Mouse (Mus musculus): ENCODE data around the gene Gsk3a.

The Gsk3a gene

DNA sequence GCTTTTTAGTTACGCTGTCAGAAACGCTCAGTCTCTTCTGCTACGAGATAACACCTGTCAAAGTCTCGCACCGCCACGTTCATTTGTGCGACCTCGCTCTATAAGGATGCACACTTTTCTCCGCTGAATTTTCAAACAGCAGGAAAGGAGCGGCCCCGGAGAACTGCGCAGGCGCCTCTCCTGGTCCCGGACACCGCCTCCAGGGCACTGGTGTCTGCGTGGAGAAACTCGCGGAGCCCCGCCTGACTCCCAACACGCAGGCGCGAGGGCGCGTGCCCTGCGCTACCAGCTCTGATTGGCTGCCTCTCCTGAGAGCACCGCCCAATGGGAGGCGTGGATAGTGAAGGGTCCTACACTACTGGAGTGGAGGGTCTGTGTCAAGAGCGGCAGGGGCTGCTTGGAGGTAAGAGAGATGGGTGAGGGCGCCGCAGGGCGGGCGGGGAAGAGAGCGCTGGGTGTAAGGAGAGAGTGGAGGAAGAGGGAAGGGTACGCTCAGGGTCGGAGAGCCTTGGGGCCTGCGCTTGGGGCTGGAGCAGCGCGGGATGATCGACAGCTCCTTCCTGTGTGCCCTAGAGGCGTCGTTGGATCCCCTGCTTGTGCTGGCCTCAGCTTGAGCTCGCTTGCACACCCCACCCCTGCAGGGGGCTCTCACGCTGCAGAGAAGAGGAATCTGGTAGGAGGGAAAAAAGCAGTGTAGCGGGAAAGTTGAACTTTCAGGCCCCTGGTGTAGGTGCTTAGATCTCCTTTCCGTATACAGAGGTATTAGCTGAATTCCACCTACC lies 16.4 kb downstream of the Gsk3a start, which contains the start of gene Zfp526:
Gene Zfp526, plus strand, starts transcription at position 324 of the 782 bp plus-strand sequence.
- peak; percentile 98 for DNase-seq (ENCODE audit: low read depth, low spot score)

DNA sequence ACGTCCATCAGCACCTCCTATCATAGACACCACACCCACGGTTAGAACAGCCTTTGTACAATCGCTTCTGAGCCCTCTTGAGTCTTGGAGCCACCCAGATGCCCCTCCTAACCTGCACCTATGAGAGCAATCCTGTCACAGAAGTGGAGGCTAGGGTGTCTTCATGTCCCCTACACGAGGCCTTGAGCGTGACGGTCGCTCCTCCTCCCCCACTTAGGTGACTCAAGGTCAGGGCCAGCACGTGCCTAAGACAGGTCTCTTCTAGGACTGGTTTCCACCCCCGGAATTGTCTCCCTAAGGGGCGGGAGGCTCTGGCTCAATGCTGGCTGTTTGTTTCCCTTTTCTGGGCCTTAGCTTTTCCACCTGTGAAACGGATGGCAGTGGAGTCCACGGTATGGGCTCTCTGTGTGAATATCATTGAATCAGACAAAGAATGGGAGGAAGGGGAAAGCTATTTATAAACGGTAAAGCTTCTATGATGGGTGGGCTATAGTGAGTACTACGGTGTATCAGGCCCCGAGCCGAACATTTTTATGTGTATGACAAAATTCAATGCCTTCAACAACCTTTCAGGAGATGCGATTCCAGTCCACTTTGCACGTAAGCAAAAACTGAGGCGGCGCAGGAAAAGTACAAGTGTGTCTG lies 17.1 kb downstream of the Gsk3a start, which contains the start of gene Dedd2:
Gene Dedd2, minus strand, starts transcription at position 159 of the 645 bp plus-strand sequence.
- peak; percentile 57 for DNase-seq (ENCODE audit: low read depth, low spot score)

DNA sequence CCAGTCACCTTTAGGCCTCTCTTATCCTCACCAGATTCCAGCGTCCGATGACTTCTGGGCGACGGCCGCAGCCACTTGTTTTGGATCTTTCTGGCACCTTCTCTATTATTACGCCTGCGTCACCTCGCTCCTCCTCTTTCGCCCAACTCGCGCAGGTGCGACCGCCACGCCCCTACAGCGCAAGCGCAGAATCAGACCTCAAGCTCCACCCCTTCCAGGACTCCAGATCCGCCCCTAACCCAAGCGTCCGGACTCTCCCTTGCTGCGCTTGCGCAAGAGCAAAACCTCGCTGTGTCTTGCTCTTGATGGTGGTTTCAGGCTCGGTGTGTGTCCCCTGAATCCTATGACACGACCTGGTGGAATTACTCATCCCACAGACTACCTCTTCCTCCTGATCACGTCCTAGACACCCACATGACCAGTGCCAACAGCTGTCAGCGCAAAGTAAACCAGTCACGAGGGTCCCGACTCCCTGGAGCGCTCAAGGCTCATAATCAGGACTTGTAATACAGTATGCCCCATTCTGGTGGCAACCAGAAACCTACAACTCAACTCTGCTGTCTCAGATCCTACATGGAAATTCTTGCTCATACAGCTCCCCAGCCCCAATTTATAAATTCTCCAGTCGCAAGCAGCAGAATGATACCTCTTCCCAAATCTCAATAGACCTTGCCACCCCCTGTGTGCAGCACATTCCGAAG lies 17.7 kb downstream of the Gsk3a start:
- peak; percentile 99 for DNase-seq (ENCODE audit: low read depth, low spot score)

DNA sequence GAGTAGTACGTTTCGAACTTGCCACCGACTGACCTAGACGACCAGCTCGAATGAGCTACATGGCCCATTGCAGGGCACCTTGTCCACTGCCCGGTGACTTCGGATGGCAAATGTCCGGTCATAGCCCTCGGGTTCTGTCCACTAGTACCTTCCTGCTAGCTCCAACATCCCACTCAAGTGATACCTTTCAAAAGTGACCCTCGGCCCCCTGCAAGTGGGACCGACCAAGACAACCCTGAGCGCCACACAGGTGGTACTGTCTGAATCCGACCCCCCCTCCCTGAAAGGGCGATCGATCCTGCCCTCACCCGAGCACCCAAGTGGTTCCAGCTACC lies 18.3 kb downstream of the Gsk3a start:
- DNase-seq (ENCODE audit: low read depth, low spot score): no peak

DNA sequence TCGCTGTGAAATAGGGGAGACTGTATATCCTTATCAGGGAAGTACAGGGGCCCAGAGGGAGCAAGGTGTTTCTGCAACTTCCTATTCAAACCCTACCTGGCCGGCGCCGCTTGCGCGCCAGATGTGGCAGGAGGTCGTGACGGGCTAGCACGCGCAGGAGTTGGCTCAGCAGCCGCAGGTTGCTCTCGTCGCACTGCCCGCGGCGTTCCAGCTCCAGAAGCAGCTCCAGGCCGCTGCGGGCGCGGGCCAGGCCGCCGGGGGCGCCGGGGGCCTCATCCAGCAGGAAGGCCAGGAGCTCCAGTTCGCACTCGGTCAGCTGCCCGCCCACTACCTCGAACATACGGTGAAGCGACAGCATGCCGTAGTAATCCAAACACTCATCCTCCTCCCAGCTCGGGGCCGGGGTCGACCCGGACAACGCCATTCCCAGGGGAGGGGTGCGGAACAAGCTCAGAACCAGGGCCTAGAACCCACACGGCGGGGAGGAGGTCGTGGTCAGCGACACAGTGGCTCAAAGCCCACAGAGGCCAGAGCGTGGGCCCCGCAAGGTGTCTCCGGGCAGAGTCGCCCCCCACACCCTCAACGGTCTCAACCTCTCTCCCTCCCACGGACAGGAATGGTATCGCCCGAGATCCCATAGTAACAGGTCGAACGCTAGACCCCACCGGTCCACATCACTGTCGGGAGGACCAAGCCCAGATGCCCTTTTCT lies 18.8 kb downstream of the Gsk3a start:
- DNase-seq (ENCODE audit: low read depth, low spot score): peak; percentile 71

DNA sequence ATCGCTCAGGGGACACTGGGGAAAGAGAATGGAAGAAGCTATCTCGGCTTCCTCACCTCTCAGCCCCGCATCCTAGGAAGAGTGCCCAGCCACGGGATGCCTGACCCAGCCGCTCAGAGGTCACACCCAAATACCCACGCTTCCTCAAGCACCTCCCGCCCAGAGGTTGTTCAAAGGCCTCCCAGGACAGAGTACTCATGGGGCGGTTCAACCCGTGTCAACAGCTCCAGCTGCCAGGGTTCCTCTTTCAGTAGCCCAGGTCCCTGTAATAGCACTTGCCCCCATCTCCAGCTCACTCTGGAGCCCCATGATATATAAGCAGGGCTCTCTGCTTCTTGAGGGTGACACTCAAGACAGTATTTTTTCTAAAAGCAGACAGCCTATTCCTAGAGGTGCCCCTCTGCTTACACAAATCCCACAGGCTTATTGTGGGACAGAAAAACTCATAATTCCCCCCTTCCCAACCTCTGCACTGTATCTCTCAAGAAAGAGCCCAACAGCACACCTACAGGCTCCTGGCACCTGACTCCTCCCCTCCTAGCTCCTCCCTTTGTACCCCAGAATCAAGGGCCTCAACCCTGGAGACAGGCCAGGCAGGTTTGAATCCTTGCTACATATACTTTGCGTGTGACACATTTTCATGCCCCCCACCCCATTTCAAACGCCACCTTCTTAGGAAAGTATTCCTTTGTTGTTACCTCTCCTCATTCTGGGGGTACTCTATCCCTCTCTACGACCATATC lies 19.8 kb downstream of the Gsk3a start:
- peak; percentile 32 for DNase-seq (ENCODE audit: low read depth, low spot score)

DNA sequence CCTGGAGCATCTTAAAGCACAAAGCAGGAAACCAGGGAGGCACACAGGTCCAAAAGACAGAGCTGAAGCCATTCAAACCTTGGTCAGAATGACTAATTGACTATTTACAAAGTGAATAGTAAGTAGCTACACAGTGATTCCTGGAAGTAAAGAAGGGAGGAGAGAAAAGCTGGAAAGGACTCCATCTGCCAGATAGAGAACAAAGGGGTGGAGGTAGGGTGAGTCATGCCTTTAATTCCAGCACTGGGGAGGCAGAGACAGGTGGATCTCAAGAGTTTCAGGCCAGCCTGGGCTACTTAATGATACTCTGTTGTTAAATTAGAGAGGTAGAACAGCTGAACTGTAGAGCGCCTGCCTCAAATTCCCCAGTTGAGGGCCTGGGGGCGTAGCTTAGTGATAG lies 23.5 kb downstream of the Gsk3a start:
- DNase-seq (ENCODE audit: low read depth, low spot score): no peak

DNA sequence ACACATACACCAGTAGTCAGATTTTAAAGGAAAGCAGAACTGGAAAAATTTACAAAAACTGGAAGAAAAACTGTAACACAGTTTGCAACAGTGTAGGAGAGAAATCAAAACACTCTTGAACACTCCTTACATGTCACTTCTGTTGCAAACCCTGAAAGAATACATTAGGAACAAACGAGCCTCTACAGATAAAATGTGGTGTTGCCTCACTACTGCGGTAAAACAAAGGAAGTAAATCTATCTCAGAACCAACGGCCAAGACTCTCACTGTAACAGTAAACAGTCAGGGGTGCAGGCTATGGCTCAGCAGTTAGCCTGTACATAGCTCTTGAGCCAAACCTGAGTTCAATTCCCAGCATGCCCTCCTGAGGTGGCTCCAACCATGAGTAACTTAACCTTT lies 24.6 kb downstream of the Gsk3a start:
- DNase-seq (ENCODE audit: low read depth, low spot score): peak; percentile 43

DNA sequence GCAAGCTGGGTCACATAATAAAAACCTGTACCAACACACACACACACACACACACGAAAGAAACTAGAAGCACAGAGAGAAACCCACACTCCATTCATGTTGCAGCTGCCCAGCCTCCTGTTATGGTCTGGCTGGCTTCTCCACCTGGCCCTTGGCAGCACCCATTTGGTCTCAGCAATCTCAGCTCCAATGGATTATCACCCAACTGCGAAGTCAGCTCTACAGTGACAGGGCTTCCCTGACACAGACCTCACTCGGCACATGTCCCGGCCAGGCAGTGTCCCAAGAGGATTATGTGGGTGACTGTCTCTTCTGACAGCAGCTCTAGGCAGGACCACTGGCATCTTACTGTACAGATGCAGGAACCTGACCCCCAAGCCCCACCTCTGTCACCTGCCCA lies 27.2 kb downstream of the Gsk3a start:
- DNase-seq (ENCODE audit: low read depth, low spot score): no peak

DNA sequence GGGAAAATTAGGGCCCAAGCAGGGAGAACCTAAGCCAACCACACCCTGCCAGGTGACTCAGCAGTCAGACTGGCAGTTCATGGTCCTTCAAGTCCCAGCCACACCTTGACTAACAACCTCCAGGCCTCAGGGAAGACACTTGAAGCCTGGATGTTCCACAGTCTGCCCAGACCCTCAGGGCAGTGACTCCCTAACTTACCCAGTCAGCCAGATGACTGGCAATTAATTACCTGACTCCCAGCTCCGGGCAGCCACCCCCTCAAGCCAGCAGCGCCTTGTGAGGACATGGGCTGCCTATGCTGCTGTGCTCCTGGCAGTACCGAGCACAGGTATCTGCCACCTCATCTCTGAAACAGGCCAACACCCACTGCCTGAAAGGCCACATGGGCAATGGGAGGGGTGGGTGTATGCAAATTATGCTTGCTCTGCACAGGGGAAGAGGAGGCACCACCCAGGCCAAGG lies 28.5 kb downstream of the Gsk3a start:
- DNase-seq (ENCODE audit: low read depth, low spot score): peak; percentile 80

DNA sequence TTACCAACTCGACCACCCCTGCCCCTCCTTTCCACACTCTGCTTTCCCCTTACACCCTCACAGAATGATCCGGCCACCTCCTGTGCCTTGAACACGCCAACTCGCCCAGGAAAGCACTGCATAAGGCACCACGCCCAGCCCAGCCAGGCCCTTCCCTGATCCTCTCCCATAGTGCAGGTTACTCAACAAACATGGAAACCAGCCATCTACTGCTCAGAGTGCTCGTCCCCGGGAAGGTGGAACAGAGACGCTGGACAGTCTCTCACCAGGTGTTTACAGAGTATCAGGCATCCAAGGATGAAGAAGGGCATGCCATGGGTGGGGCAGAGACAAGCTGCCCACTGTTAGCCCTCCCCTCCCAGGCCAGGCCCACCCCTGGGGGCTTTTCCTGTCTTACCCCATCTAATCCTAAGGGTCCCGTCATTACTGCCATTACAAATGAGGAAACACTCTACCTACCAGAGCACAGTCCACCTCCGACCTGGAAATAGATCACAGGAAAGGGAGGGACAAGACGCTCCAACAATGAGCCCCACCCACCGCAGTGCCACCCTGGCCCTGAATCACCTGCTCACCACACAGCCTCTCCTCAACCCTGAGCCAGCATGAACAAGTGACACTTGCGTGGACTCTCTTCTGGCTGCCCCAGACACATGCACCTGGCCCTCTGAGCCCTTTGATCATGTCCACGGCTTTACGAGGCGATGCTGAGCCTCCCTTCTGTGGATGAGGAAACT lies 31.4 kb downstream of the Gsk3a start:
- DNase-seq (ENCODE audit: low read depth, low spot score): peak; percentile 68

DNA sequence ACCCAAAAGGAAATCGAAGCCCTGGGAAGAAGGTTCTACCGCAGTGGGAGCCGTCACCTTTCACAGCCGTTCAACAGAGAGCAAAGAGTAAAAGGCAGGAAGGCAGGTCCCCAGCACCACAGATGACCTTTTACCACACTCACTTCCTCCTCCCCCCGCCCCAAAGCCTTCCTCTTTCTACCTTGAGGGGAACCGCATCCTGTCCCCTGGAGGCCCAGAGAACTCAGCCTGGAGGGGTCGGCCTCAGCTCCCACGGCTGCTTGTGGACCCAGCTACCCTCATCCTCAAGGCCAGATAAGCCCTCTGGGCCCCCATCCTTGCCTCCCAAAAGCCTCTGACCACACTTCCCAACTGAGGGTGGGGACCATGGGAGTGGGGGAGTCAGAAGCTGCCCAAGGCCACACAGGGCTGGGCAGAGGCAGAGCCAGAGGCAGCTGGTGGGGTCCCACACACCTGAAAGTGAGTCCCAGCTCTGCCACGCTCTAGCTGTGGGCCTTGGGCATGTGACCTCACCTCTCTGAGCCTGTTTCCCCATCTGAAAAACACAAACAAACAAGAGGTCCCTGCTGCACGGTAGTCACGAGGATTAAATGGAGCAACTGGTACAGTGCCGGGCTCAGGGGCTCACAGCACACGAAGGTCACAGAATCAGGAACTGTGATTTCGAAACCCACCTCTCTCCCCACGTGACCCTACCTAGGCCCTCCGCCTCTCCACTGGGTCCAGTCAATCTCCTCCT lies 32.1 kb downstream of the Gsk3a start:
- DNase-seq (ENCODE audit: low read depth, low spot score): peak; percentile 83

DNA sequence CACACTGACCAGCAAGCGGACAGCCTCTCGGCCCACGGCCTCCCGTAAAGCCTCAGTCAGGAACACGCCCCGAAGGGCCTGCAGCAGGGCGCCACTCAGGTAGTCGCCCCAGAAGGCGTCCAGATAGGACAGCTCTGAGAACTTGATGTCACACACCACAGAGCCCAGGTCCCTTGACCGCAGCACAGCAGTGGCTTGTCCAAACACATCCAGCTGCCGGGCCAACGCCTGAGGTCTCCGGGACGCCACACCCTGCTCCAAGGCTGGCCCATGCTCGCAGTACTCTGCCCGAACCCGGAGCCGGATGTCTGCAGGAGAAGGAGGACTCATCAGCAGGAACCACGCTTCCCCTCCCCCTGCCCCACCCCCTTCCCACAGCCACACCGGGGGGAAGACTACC lies 34.0 kb downstream of the Gsk3a start:
- DNase-seq (ENCODE audit: low read depth, low spot score): no peak

DNA sequence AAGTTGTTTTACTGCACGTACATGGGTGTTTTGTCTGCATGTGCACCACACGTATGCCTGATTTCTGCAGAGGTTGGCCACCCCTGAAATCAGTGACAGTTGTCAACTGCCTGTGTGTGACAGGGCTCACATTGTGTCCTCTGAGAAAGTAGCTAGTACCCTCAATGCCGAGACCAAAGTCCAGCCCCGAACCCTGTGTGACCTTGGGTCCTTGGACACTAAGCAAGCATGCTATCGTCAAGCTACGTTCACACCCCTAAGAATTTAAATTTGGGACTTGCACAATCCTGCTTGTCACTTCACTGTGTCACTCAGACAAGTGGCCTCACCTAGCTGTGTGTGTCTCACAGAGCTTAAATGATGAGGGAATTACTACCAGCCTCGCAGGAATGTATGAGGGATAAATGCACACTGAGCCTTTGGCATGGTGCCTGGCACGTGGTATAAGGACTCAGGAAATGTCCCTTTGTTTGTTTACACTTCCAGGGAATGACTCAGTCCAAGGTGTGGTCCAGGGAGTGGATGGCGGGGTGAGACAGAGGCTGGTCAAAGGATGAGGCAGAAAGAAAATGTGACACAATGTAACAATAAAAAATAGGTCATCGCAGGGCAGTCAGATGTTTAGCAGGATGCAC lies 40.1 kb downstream of the Gsk3a start:
- DNase-seq (ENCODE audit: low read depth, low spot score): no peak

DNA sequence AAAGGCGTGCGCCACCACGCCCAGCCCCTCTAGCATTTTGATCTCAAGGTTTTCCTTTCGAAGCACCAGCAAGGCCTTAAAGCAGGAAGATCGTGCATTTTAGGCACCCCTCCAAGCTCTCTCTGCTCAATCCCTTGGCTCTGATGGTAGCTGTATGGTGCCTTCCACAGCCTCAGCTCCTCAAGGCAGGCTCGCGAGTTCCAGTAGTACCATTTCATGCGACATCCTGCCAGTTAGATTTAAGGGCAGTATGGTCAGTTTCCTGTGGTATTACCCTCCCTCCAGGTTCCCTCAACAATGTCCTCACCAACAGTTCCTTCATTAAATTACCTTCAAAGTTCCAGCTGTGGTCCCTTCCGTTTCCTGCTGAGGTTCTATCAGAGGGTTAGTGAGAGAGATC lies 41.5 kb downstream of the Gsk3a start:
- no peak for DNase-seq (ENCODE audit: low read depth, low spot score)

DNA sequence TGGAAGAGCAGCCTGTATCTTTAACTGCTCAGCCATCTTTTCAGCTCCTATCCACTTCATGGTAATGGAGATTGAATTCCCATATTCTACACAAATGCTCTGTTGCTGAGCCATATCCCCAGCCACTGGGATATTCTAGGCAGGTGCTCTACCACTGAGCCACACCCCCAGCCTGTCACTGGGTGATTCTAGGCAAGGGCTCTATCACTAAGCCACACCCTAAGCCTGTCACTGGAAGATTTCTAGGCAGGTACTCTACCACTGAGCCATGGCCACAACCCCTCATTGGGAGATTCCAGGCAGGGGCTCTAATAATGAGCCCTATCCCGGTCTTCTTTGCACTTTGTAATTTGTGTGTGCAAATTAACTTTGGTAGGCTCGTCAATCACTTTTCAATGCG lies 42.5 kb downstream of the Gsk3a start:
- no peak for DNase-seq (ENCODE audit: low read depth, low spot score)

DNA sequence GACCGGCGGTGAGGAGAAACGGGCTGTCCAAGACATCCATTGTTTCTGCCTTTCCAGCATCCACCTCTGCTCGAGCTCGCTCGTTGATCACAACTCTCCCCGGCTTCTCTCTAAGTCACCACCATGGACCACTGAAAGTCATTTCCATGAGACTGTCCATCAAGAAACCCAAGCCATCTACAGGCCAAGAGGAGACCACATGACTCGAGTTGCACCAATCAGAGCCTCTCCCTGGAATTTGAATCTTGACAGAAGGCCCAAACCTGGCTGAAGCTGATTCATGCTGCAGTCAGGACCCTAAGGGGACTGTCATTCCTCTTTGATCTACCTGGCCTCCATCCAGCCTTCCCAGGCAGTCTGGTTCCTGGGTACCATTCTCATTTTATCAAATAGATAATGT lies 45.5 kb downstream of the Gsk3a start:
- no peak for DNase-seq (ENCODE audit: low read depth, low spot score)

DNA sequence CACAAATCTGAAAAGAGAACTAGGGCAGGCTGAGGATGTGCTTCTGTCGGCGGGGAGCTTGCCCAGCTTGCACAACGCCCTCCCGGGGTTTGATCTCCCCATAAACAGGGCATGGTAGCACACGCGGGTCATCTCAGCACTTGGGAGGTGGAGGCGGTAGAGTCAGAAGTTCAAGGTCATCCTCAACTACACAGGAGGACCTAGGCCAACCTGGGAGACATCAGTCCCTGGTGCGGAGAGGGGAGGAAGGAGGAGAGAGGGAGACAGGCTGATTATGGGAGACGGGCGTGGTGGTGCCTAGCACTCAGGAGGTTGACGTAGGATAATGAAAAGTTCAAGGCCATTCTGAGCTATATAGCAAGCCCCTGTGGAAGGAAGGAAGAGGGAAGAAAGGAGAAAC lies 46.8 kb downstream of the Gsk3a start:
- no peak for DNase-seq (ENCODE audit: low read depth, low spot score)

All from CD4-positive, CD25-positive, alpha-beta regulatory T cell, adult 2 months (primary cell).